Mouse (Mus musculus): ENCODE measurements at regions not wholly inside any gene's neighbourhood (a gene's known extent, or its start where the extent isn't known, plus 50 kb on each side); places are given as distances from the start of the nearest gene placed in this dataset.
"Not testable (repeated sequence)": the region's sequence is repeated elsewhere in the genome, so short reads cannot be mapped to it uniquely, and the experiment has no call there.

DNA sequence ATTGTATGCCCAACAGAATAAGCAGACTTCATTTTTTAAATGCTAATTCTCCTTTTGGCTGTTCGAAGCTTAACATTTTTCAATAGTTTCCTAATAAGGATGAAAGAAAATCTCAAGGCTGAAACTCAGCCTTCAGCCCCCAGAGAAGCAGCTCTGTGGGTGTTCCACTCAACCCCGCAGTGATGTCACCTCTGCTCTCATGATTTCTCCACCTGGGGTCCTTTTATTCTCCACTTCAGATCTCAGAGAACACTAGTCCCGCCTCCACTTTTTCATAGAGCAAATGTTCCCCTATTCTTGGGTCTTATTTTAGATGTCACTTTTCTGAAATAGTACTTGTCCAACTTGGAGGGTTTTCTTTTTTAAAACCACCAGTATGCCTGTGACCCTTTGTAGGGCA lies 567.3 kb downstream of the Cntn3 start:
- no peak for DNase-seq (ENCODE audit: low spot score)

DNA sequence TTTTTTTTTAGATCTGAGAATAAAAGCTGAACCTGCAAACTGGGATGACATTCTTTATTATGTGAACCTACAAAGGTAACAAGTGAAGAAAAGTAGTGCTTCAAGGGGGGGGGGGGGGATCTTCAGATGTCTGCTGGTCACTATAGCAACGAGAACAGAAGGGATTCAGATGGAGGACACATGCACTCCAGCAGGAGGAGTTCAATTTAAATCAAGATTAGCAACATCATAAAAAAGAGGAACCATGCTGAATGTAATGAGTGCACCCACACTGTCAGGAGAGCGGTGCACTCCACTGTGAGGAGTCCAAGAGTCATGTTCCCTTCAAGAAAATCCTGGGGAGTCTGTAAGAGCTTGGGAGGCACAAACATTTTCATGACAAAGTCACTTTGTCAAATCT lies 574.7 kb downstream of the Cntn3 start:
- no peak for DNase-seq (ENCODE audit: low spot score)

DNA sequence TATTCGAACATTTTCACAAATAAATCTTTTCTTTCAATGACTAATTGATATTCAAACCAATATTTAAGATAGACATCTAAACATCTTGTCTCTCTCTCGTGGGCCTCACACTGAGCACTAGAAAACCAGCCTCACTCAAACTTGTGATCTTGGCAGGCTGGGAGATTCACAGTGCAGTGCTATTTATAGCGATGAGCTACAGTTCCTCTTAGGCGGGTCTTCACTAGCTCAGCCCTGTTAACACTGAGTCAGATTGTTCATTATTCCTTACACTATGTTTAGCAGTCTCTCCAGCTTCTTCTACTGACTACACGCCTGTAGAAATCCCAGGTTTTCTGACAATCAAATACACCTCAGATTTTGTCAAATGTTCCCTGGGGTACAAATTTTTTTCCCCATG lies 575.3 kb downstream of the Cntn3 start:
- no peak for DNase-seq (ENCODE audit: low spot score)

DNA sequence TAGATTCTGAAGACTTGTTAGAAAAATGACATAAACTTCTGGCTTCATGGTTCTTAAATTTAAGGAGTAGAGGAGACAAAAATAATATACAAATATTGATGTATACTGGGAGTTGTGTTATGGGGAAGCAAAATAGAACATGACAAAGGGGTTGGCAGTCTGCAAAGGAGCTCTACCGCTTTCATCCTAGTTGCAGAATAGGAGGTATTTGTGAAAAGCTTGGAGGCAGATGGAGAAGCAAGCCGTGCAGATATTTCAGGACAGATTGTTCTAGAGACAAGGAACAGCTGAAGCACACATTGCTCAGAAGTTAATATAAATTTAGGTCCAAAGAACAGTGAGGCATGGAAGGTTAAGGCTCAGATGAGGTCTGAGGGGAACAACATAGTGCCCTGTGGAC lies 580.1 kb downstream of the Cntn3 start:
- DNase-seq (ENCODE audit: low spot score): no peak

DNA sequence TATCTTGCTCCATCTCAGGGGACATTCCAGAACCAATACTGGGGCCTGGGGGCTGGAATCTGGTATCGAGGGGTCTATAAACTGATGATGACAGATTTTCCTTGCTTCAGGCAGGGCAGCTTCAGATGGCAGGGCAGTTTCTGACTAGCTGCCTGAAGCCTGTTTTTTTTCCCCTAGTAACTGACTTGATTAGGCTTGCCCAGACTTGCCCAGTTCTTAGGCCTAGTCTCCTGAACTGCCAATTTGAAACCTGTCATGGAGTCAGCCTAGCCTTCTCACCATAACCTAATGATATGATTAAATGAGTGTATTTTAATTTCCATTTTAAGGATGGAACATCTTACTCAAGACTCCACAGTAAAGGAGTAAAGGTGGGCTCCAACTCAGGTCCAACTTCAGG lies 591.2 kb downstream of the Cntn3 start:
- DNase-seq (ENCODE audit: low spot score): no peak

DNA sequence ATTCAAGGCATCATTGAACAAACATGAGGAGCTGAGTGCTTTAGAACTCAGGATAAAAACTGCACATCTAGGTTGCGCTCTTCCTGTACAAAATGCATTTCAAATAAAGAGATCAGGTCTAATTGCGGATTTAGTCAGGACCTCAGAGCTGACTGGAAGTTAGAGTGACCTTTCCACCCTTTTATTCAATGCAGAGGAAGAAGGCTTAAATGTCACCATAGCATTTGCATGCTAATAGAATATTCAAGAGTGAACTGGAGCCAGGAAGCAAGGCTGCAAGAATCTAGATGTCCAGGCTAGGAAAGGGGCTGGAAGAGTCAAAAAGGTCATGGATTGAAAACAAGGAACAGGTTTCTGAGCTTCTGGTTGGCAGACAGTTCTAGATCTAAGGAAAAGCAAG lies 593.7 kb downstream of the Cntn3 start:
- DNase-seq (ENCODE audit: low spot score): no peak

DNA sequence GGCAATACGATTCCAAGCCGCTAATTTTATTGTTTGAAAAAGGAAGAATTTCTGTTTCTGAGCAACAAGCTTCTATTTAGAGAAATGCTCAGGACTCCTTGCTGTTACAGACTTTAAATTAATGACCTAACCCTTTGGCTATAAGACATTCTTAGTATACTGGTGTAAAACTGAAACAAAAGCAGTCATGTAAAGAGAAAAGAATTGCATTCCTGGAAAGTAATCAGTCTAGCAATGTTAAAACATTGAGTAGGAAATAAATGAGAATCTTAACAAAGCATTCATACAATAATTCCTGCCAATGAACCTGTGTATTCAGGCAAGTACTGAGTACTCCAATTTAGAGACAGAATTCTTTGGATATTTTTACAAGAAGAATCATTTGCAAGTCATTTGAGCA lies 587.2 kb upstream of the Pdzrn3 start:
- no peak for DNase-seq (ENCODE audit: low spot score)

DNA sequence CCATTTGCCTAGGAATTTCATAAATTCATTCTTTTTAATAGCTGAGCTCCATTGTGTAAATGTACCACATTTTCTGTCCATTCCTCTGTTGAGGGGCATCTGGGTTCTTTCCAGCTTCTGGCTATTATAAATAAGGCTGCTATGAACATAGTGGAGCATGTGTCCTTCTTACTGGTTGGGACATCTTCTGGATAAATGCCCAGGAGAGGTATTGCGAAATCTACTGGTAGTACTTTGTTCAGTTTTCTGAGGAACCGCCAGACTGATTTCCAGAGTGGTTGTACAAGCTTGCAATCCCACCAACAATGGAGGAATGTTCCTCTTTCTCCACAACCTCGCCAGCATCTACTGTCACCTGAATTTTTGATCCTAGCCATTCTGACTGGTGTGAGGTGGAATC lies 583.8 kb upstream of the Pdzrn3 start:
- DNase-seq (ENCODE audit: low spot score): not testable (repeated sequence)

DNA sequence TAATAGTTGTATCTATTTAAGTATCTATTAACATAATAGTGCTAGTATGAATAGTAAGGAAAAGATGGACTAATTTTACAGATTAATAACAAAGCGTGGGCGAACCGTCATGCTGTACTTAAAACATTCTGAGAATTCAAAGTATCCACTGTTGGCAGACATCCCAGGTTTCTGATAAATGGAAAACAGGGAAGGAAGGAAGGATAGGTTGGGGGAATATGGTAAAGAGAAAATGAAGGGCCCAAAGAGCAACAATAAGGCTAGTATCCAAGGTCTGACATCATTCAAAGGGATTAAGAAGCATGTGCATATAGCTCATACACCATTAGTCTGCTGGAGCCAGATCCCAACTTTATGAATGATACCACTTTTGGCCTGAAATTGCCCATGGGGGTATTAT lies 572.0 kb upstream of the Pdzrn3 start:
- DNase-seq (ENCODE audit: low spot score): no peak

DNA sequence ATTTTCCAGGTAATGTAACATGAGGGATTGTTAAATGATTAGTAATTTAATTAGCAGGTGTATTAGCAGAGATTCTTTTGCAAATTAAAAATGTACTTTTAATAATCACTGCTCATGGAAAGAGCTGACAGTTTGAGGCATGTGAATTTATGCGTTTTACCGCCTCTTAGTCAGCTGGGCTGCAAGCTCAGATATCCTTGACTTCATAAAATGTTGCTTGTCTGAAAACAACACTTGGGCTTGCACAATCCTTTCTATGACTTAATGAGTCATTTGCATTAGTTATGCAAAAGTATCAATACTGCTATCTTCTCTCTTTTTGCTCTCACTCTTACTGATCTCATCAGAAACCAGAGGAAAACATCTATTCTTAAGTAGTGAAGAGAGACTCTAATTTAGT lies 571.3 kb upstream of the Pdzrn3 start:
- DNase-seq (ENCODE audit: low spot score): no peak

DNA sequence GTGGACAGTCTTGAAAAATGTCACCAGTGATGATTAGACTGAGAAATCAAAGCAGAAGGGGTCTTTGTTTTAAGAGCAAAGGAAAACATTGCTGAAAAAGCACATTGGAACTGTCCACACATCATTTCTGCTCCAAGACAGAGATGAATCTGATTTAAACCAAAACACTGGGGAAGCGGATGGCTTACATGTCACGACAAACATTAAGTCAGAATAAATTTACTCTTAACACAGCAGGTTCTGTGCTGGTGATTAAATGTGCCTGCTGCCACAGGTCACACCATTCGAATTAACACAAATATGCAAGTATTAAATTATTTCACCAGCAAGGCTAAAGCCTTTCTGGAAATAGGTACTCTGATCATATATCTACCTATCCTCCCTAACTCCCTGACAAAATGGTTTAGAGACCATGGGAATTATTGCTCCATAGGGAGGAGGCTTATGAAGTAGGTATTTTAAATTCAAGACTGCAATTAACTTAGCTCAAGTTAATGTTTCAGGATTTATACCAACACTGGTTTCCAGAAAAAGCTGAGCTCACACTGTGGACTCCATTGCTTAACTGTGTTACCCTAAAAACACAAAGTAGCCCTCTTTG lies 562.7 kb upstream of the Pdzrn3 start:
- no peak for DNase-seq (ENCODE audit: low spot score)

DNA sequence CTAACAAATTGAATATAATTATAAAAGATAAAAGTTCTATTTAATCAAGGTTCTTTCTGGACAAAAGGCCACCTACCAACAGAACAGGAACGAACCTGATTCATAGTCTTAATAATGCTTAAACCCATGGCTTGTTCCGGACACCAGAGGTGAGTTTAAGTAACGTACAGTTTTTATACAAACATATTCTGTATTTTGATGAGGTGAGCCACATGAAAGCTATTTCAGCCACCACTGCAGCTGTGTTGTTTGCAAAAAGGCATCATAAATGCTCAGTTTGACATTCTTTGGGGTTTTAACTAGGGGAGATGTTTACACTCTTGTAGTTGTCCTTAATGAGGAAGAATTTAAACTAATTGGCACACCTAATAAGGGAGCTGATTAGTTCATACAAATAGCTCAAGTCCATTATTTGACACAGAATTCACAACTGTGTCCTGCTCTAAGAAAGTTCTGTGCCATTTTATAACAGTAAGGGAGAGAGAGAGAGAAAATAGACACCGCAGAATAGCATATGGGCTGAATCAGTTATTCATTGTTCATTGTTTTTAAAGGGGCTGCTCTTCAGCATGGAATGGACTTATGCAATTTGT lies 560.8 kb upstream of the Pdzrn3 start:
- DNase-seq (ENCODE audit: low spot score): no peak

DNA sequence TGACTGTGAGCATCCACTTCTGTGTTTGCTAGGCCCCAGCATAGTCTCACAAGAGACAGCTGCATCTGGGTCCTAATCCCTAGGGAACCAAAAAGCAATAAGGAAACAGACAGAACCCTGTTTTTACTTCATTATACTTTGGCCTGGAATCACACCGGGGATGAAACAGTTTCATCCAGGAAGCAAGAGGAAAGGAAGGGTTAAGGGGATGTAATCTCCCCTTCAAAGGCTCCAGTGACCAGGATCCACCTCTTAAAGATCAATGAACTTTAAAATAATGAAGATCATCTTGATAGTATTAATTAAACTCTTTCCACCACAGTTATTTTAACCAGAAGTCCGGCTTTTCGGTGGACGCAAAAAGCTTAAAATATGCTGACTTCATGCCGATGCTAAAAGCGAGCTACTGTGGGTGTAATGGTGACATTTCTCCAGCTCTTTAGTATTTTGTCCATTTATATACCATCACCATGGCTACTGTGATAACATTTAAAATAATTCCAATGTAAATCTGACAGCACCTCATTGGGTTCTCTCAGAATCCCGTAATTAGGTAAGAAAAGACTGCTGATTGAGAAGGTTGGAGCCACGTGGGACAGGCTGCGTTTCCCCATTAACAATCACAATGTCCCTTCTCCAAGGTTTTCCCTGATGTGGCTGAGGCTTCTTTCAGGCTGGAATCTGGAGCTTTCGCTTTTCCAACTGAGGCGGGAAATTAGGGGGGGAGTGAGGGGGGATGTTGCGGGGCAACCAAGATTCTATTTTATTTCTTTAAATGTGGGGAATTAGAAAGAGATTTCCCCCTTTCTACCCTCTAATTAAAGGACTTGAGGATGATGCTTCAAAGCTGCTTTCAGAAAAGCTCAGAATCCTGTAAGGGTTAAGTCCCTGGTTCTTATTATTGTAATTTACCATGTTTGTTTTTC lies 560.0 kb upstream of the Pdzrn3 start:
- DNase-seq (ENCODE audit: low spot score): no peak

DNA sequence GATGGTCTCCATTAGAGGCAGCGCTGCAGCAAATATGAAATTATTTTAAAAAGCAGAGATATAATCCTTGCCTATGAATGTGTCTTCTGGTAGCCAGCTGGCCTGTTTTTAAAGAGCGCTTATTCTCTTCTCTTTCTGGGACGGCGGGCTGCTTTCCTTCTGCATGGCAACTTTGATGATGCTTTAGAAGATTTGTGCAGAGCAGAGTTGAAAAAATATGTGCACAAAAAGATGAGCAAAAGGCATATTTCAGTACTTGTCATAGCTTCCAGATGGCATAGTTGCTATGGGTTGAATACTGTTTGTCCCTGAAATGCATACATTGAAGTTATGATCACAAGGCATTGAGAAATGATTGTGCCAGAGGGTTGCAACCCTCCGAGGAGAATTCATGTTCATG lies 554.1 kb upstream of the Pdzrn3 start:
- DNase-seq (ENCODE audit: low spot score): no peak

DNA sequence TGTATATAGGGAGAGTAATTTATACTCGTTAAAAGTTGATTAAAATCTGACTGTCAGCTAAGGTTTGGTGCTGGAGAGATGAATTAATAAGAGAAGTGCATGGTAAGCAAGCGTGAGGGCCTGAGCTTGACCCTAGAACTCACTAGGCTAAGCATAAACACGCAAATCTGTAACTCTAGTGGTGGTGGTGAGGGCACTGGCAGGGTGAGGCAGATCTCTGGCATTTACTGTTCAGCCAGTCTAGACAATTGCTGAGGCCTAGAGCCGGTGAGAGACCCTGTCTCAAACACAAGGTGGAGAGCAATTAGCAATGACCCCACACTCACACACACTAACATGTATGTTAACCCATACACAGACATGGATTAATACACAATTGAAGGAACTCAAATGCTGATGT lies 544.0 kb upstream of the Pdzrn3 start:
- DNase-seq (ENCODE audit: low spot score): no peak

DNA sequence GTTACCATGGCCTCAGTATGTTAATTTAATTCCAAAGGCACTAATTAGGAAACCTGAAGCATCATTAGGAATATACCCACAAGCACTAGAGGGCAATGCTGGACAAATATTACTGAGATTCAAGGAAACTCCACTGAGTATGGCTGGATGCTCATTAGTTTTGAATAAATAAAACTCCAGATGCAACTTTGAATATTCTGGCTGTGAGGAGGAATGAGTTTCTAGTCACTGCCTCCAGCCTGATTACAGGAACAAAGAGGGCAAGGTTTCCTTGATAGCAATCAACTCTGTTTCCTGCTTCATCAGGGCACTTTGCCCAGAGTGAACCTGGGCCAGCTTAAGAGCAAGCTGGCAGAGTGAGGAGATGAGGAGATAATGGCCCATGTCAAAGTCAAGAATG lies 543.5 kb upstream of the Pdzrn3 start:
- DNase-seq (ENCODE audit: low spot score): no peak

DNA sequence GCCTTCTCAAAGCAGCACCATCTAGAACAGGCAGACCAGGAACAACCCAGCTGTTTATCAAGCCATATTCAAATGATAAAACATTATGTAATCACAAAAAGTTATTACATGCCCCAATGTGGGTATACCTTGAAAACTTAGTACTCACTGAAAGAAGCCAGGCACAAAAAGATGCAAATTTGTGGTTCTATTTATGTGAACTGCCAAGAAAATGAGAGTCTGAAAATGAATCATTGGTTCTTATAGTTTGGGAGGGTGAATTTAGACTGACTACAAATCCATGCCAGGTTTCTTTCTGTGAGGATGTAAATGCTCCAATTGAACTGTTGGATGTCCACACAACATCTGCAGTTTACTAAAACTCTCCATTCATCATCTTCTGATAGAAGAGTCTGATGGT lies 541.2 kb upstream of the Pdzrn3 start:
- DNase-seq (ENCODE audit: low spot score): no peak

DNA sequence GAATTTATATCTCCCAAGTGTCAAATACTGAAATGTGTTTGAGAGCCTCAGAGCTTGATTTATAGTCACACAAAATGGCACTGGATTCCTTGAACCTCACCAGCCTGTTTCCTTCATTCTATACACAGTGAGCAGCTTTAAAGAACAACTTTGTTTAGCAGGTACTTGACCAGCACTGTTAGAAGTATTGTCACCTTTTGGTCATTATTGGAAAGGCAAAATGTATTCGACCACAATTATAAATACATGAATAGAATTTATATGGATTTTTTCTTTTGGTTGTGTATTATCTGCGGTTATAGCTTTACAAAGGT lies 527.3 kb upstream of the Pdzrn3 start:
- no peak for DNase-seq (ENCODE audit: low spot score)

DNA sequence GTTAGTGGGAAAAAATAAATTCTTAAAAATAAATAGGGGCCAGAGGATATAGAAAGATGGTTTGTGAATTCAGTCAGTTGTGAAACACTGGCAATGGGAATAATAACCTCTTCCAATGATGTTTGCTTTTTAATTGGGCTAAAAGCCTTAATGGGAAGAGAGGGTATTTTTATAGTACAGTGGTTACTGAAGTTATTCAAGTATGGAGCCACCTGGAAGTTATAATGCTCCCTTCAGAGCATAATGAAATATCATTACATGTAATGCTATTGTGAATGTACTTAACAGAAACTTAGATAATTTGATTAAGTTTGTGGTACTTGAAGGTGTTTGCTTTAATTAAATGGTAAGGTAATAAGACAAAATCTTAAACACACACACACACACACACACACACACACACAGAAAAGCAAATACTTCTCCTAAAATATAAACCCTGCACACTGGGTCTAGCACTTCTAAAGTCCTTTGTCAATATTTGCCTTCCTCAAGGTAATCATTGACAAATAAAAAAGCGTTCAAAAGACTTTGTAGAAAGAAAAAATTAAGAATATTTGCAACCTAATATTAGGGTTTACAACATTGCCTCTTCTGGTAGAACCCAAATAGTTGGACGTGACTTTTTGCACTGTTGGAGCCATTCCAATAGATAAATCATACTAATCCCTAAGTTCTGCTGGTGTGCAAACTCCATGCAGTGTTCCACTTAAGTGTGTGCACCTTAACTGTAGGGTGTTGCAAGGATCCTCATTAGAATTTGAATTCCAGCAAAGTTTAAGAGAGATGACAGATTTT lies 526.7 kb upstream of the Pdzrn3 start:
- no peak for DNase-seq (ENCODE audit: low spot score)

DNA sequence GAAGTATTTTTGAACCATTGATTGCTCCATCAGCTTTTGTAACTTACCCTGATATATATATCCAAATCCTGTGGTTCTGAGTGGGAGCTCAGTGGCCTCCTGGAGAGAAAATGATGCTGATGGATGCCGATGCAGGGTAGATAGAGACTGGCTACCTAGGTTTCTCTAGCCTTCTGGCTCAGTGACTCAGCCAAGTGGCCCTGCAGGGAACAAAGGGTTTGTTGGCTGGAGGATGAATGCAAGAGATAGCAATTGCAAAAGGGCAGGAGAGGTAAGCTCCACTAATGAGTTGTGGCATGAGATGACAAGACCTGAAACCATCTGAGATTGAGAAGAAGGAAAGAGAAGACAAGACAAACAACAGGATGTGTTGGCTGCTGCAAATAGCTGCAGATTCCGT lies 524.6 kb upstream of the Pdzrn3 start:
- no peak for DNase-seq (ENCODE audit: low spot score)

DNA sequence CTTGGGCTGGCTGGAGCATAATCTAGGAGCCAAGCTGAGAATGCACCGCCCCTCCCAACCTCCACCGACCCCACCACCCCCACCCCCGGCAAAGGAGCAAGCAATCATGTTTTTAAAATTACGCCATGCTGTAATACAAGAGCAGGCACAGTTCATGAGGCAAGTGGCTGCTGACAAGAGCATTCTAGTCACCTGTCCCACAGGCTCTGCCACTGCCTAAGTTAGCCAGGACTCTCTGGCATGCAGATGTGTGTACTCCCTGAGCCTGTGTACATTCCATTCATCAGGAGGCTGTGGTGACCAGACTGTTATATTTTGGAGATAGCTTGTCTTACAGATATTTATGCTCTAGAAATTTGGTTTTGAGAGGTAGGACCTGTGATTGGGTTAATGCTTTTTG lies 520.8 kb upstream of the Pdzrn3 start:
- DNase-seq (ENCODE audit: low spot score): no peak

DNA sequence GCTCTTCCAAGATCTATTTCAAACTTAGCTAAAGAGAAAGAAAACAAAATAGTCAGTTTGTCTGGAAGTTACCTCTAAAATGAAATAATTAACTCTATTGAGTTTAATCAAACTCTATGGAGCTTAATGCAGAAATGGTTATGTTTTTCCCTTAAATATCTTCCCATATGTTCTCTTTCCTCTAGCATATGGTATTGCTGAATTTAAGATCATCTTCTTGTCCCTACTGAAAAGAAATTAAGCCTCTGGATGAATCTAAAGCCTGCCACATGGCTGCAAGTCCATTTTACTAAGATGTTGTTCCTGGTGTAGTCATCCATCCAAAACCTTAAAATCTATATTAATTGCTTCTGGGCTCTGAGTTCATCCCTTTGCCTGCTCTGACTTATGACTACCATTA lies 513.0 kb upstream of the Pdzrn3 start:
- DNase-seq (ENCODE audit: low spot score): no peak

DNA sequence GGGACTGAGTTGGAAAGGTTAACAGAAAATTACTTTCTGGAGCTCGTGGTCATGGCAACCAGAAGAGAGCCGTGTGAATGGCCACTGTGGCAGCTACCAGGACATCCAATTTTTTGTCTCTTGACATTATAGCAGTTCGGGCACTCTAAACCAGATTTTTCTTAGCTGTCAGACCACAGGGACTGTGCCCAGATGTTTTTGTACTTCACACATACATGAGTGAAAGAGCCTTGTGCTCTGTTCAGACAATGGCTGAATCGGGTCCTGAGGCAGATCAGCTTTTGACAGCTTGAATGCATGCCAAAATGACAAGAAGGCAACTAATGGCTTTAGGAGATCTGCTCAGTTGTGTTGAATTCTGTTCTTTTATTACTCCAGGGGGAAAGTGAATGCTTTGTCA lies 505.2 kb upstream of the Pdzrn3 start:
- no peak for DNase-seq (ENCODE audit: low spot score)
